Mouse (Mus musculus): Measurements from ENCODE around the gene Mr1. TPM values are rescaled to one million over a fixed set of nuclear protein-coding genes. Genes with fewer than 3 reads are reported as not detected.
A peak's percentile ranks its signal among the peaks of the same experiment; 100 is the strongest.

Gene Mr1
- total and polyA plus RNA-seq, 3 experiments, result 4.3 to 7.6 (median 7.1) TPM

DNA sequence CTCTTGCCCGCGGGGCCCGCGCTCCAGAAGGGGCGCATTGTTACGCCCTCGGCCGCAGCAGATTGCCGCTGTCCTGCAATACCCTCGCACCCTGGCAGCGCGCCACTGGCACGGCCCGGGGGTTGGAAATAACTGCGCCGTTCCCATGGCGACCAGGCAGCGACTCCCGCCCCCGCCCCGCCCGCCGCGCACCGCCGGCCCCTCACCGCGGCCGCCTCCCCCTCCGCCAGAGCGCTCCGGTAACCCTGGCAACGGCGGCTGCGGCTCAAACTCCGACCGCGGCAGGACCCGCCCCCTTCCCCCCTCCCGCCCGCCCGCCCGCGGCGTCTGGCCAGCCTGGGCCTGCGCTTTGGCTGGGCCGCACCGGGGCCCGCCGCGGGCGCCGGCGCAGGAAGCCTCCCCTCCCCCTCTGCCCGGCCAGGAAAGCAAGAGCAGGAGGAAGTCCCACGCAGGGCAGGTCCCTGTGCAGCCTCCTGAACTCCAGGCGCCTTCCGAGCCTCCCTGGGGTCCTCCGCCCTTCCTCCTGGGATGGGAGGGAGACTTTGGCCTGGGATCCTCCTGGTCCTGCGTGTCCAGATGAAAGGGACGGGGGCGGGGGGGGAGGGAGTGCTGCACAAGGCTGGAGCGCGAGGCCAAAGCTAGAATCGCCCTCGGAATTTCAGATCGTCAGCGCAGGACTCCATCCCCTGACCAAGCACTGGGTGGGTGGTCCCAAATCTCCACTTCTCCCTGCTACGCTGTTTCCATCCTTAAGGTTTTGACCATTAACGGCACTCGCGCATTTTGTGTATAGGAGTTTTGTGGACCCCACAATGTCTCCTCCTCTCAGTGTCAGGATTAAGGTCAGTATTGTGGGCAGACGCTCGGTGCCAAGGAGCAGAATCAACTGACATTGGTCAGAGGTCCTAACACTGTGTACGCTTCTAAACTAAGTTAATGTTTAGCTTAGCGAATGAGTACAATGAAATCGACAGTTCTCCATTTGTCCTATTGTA is 63.0 kb downstream of the Mr1 start (continued):
- no peak for TF ChIP-seq IRF4 (IDR thresholded peaks at IDR 0.05; ENCODE audit: low read depth, low read length)

- H3K27me3 ChIP-seq (replicated peaks), result no peaks in the 10 kb centered on the region
- H3K4me2 ChIP-seq (ENCODE audit: insufficient read depth, low read depth, poor library complexity, severe bottlenecking), result peak overlapping the region; percentile 57
- H3K79me2 ChIP-seq (replicated peaks; ENCODE audit: control insufficient read depth, extremely low read depth, insufficient read depth, poor library complexity, severe bottlenecking), result no peaks in the 10 kb centered on the region
- peak overlapping the region; percentile 45; the same call in 1 of the 2 replicates for H3K9ac ChIP-seq (ENCODE audit: insufficient read depth, low read depth)
- H3K27ac ChIP-seq (ENCODE audit: insufficient read depth, low read depth), result no peak overlapping the region
- DNase-seq (ENCODE audit: extremely low read depth), result no peak
- dilution Hi-C loops (cut with MboI; ENCODE audit: extremely low pct_ligation_motif_present, extremely low pct_unique_long_range_greater_than_20kb, low sequenced_read_pairs), result no loop called here
- TF ChIP-seq E2F4 (IDR thresholded peaks at IDR 0.05; ENCODE audit: insufficient replicate concordance, low read depth, low read length) (no peak), HCFC1 (IDR thresholded peaks at IDR 0.05; ENCODE audit: low read depth, low read length) (no peak), MEF2A (IDR thresholded peaks at IDR 0.05; ENCODE audit: borderline replicate concordance, low read depth, low read length) (no peak), ZKSCAN1 (IDR thresholded peaks at IDR 0.05; ENCODE audit: borderline replicate concordance, low read depth, low read length) (no peak), SIN3A (IDR thresholded peaks at IDR 0.05; ENCODE audit: low read length) (no peak; the same call in 1 of the 2 replicates), EP300 (IDR thresholded peaks at IDR 0.05; ENCODE audit: low read length) (no peak), RAD21 (IDR thresholded peaks at IDR 0.05; ENCODE audit: low read depth, low read length) (no peak), BHLHE40 (IDR thresholded peaks at IDR 0.05; ENCODE audit: low read depth, low read length) (peak; percentile 91), NRF1 (IDR thresholded peaks at IDR 0.05; ENCODE audit: low read depth, low read length) (no peak), ZNF384 (IDR thresholded peaks at IDR 0.05; ENCODE audit: low read depth, low read length) (no peak), IRF4 (IDR thresholded peaks at IDR 0.05; ENCODE audit: low read depth, low read length) (0 out of 2 replicates have a peak, but pooled peaks have one; percentile 8), MYC (IDR thresholded peaks at IDR 0.05; ENCODE audit: low read depth, low read length) (no peak), MAX (IDR thresholded peaks at IDR 0.05; ENCODE audit: low read length) (peak; percentile 66; the same call in 1 of the 2 replicates), CHD2 (IDR thresholded peaks at IDR 0.05; ENCODE audit: low read length) (peak; percentile 37; the same call in 1 of the 2 replicates), MAZ (IDR thresholded peaks at IDR 0.05; ENCODE audit: low read depth, low read length) (no peak), POLR2A (IDR thresholded peaks at IDR 0.05; ENCODE audit: low read depth, low read length) (no peak), ETS1 (conservative IDR thresholded peaks at IDR 0.05; ENCODE audit: low read depth, low read length) (0 out of 2 replicates have a peak, but pooled peaks have one; percentile 12), TBP (conservative IDR thresholded peaks at IDR 0.05; ENCODE audit: low read depth, low read length) (no peak), JUN (IDR thresholded peaks at IDR 0.05; ENCODE audit: insufficient read depth, low read depth, low read length) (no peak), RCOR1 (conservative IDR thresholded peaks at IDR 0.05; ENCODE audit: low read depth, low read length) (no peak), PAX5 (IDR thresholded peaks at IDR 0.05; ENCODE audit: low read length) (no peak), JUND (conservative IDR thresholded peaks at IDR 0.05; ENCODE audit: low read depth, low read length) (no peak), MXI1 (IDR thresholded peaks at IDR 0.05; ENCODE audit: low read depth, low read length) (no peak), UBTF (IDR thresholded peaks at IDR 0.05; ENCODE audit: low read depth, low read length) (no peak), USF1 (IDR thresholded peaks at IDR 0.05; ENCODE audit: low read depth, low read length) (no peak), SMC3 (IDR thresholded peaks at IDR 0.05; ENCODE audit: low read depth, low read length) (no peak), KAT2A (IDR thresholded peaks at IDR 0.05; ENCODE audit: insufficient replicate concordance, low read length) (no peak), CTCF (conservative IDR thresholded peaks at IDR 0.05 in 1 of 2, IDR thresholded peaks at IDR 0.05 in 1 of 2; ENCODE audit: low read depth in 2 of 2, low read length in 2 of 2) (no peak)
- H3K36me3 ChIP-seq (replicated peaks in 1 of 2; ENCODE audit: control insufficient read depth in 1 of 2, insufficient read depth in 1 of 2, low read length in 1 of 2), result no peaks in the 10 kb centered on the region
- in situ Hi-C loops (cut with MboI; ENCODE audit: low pct_ligation_motif_present, low pct_unique_long_range_greater_than_20kb, low sequenced_read_pairs), result no loop called here
- H3K4me1 ChIP-seq (ENCODE audit: control insufficient read depth in 1 of 2, insufficient read depth in 2 of 2), result peaks cover 8 to 51% of the 10 kb centered on the region in 2 experiments; a peak in 2 of 4 replicates
- no peaks in the 10 kb centered on the region for H3K9me3 ChIP-seq (replicated peaks; ENCODE audit: low read length)
- peak overlapping the region in 2 of 3 experiments; percentile 45 to 58 for H3K4me3 ChIP-seq (replicated peaks in 1 of 3; ENCODE audit: low read depth in 2 of 3, low read length in 2 of 3, poor library complexity in 1 of 3)
Observed at GRCm38 (mm10) chr1:155082965-155083268, 63.7 kb downstream of the Mr1 start.
